Mouse (Mus musculus) C2C12 (cell line): ENCODE results near the gene Olfr764-ps1. TPM values are rescaled to one million over a fixed set of nuclear protein-coding genes. Genes with fewer than 3 reads are reported as not detected.
"Not testable (repeated sequence)": the region's sequence is repeated elsewhere in the genome, so short reads cannot be mapped to it uniquely, and the experiment has no call there.

ENCODE experiments used
- H3K27me3 ChIP-seq: one replicate; pipeline ENCODE4 v1.6.1; 2011; ENCODE audit not compliant: control insufficient read depth, insufficient read depth, insufficient read length
- H3K36me3 ChIP-seq: one replicate; pipeline ENCODE4 v1.6.1; 2011; ENCODE audit not compliant: control insufficient read depth, insufficient read depth
- H3K4me3 ChIP-seq: one replicate; pipeline ENCODE4 v1.5.1; 2011; ENCODE audit warnings: mild to moderate bottlenecking, control low read depth; ENCODE audit not compliant: poor library complexity, insufficient read depth, severe bottlenecking
- H3K79me2 ChIP-seq: one replicate; pipeline ENCODE4 v1.6.1; 2011; ENCODE audit not compliant: control insufficient read depth, insufficient read depth
- H3K79me3 ChIP-seq: one replicate; pipeline ENCODE4 v1.6.1; 2011; ENCODE audit warnings: low read depth, control low read depth
- H3ac ChIP-seq: one replicate; pipeline ENCODE3; 2011; ENCODE audit warnings: low read depth; ENCODE audit not compliant: control insufficient read depth, insufficient read length
- CEBPB ChIP-seq: IDR thresholded peaks from one replicate; pipeline ENCODE4 v1.6.1; 2011; ENCODE audit warnings: low read depth, mild to moderate bottlenecking, control low read depth, moderate library complexity
- CTCF ChIP-seq: IDR thresholded peaks from one replicate; pipeline ENCODE4 v1.5.1; 2011; ENCODE audit not compliant: control insufficient read depth, insufficient read depth, insufficient read length
- FOSL1 ChIP-seq: IDR thresholded peaks from one replicate; pipeline ENCODE4 v1.8.0; 2011; ENCODE audit warnings: mild to moderate bottlenecking, low read length; ENCODE audit not compliant: poor library complexity, insufficient read depth, severe bottlenecking
- MAX ChIP-seq: IDR thresholded peaks from one replicate; pipeline ENCODE4 v1.6.1; 2011; ENCODE audit warnings: mild to moderate bottlenecking, control low read depth
- MYOD1 ChIP-seq: IDR thresholded peaks from one replicate; pipeline ENCODE4 v1.6.1; 2011; ENCODE audit warnings: low read depth; ENCODE audit not compliant: control insufficient read depth, insufficient read length
- MYOG ChIP-seq: IDR thresholded peaks from one replicate; pipeline ENCODE4 v1.6.1; 2011; ENCODE audit not compliant: control insufficient read depth, insufficient read length; ENCODE audit errors: extremely low read depth
- USF1 ChIP-seq: IDR thresholded peaks from one replicate; pipeline ENCODE4 v1.6.1; 2011; ENCODE audit warnings: low read depth, mild to moderate bottlenecking, control low read depth, moderate library complexity
- polyA plus RNA-seq: library from polyadenylated mRNA; unstranded; fragments of >200 nt; fragmentation: generic; extraction: Trizol; gene quantifications from one replicate; pipeline ENCODE4 v1.2.1, GENCODE M21; 2012; ENCODE audit warnings: missing spikeins

Gene Olfr764-ps1
- polyA plus RNA-seq, 1 experiment: not detected

- H3K79me2 ChIP-seq: no peaks in the 10 kb centered on the region
- no peak for TF ChIP-seq MYOG
- no peak for TF ChIP-seq CEBPB
- TF ChIP-seq MYOD1: no peak
- TF ChIP-seq MAX: no peak
- TF ChIP-seq FOSL1: no peak
- no peak for TF ChIP-seq CTCF
- no peak for TF ChIP-seq USF1
- no peaks in the 10 kb centered on the region for H3K36me3 ChIP-seq
- H3K4me3 ChIP-seq: no peak overlapping the region
- H3ac ChIP-seq: no peak overlapping the region
- no peaks in the 10 kb centered on the region for H3K79me3 ChIP-seq
- no peaks in the 10 kb centered on the region for H3K27me3 ChIP-seq
Observed at GRCm38 (mm10) chr10:128995796-128996195, 43.9 kb downstream of the Olfr764-ps1 start.

GRCm38 (mm10) chr10:128990994-128991393 is 48.7 kb downstream of the Olfr764-ps1 start:
- Histone ChIP-seq H3K27me3 (no peaks in the 10 kb centered on the region), H3K36me3 (no peaks in the 10 kb centered on the region), H3K4me3 (no peak overlapping the region), H3ac (no peak overlapping the region), H3K79me3 (no peaks in the 10 kb centered on the region), H3K79me2 (no peaks in the 10 kb centered on the region)
- peak; percentile 16 for TF ChIP-seq MYOD1
- TF ChIP-seq CTCF: no peak

- not testable (repeated sequence) for H3ac ChIP-seq, H3K79me3 ChIP-seq, H3K36me3 ChIP-seq, H3K27me3 ChIP-seq, H3K79me2 ChIP-seq, H3K4me3 ChIP-seq
Observed at GRCm38 (mm10) chr10:128990129-128990850, 49.4 kb downstream of the Olfr764-ps1 start.

DNA sequence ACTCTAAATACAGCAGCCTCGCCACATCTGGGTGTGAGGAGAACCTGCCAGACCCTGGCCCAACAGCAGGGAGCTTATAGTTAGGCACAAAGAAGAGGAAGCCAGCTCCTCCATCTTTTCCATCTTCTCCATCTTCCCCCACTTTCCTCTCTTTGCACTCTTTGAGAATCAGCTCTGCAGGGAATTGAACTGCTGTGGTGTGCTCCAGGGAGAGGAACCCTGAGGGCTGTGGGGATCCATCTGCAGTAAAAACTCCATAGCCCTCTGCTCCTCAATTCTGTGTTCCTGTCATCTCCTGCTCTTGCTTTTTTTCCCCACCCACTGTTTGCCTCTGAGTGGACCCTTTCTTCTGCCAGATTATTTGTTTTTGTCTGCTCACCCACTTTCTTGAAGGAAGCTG is 50.6 kb downstream of the Olfr764-ps1 start, which contains the start of gene Olfr9:
Gene Olfr9 (plus strand): TSS at position 301 of the 400 bp plus-strand sequence.
- H3K79me2 ChIP-seq, H3ac ChIP-seq, H3K36me3 ChIP-seq, H3K79me3 ChIP-seq, H3K4me3 ChIP-seq, H3K27me3 ChIP-seq: not testable (repeated sequence)

Other genes starting within 250 kb of the Olfr764-ps1 start
- 1.7 TPM for gene Mmp19, start 249.0 kb downstream of the Olfr764-ps1 start, polyA plus RNA-seq
- gene Dnajc14, start 235.8 kb downstream of the Olfr764-ps1 start, polyA plus RNA-seq: 31.2 TPM
- 15.1 TPM for gene Tmem198b, start 235.5 kb downstream of the Olfr764-ps1 start, polyA plus RNA-seq
- gene Sarnp, start 222.6 kb downstream of the Olfr764-ps1 start, polyA plus RNA-seq: 56.6 TPM
- gene Ormdl2, start 218.3 kb downstream of the Olfr764-ps1 start, polyA plus RNA-seq: 41.1 TPM
- gene Gdf11, start 148.2 kb downstream of the Olfr764-ps1 start, polyA plus RNA-seq: 17.0 TPM
- gene Cd63, start 138.9 kb downstream of the Olfr764-ps1 start, polyA plus RNA-seq: 2,043 TPM
- 12.6 TPM for gene Rdh5, start 117.0 kb downstream of the Olfr764-ps1 start, polyA plus RNA-seq
- gene Bloc1s1, start 115.9 kb downstream of the Olfr764-ps1 start, polyA plus RNA-seq: 204 TPM
- 100 TPM for gene Itga7, start 106.1 kb downstream of the Olfr764-ps1 start, polyA plus RNA-seq
- gene Mettl7b, start 78.9 kb downstream of the Olfr764-ps1 start, polyA plus RNA-seq: not detected
- gene Olfr9, start 50.5 kb downstream of the Olfr764-ps1 start, polyA plus RNA-seq: not detected
- gene Olfr763, start 29.1 kb downstream of the Olfr764-ps1 start, polyA plus RNA-seq: not detected
- gene Olfr765, start 10.1 kb upstream of the Olfr764-ps1 start, polyA plus RNA-seq: not detected
- not detected for gene Olfr766-ps1, start 29.1 kb upstream of the Olfr764-ps1 start, polyA plus RNA-seq
- gene Olfr767, start 43.0 kb upstream of the Olfr764-ps1 start, polyA plus RNA-seq: not detected
- gene Olfr768, start 59.5 kb upstream of the Olfr764-ps1 start, polyA plus RNA-seq: not detected
- gene Olfr769, start 78.0 kb upstream of the Olfr764-ps1 start, polyA plus RNA-seq: not detected
- not detected for gene Olfr770, start 99.1 kb upstream of the Olfr764-ps1 start, polyA plus RNA-seq
- gene Olfr771, start 124.9 kb upstream of the Olfr764-ps1 start, polyA plus RNA-seq: not detected
- gene Olfr772, start 138.0 kb upstream of the Olfr764-ps1 start, polyA plus RNA-seq: not detected
- gene Olfr773, start 147.5 kb upstream of the Olfr764-ps1 start, polyA plus RNA-seq: not detected
- not detected for gene Olfr774, start 196.3 kb upstream of the Olfr764-ps1 start, polyA plus RNA-seq
- gene Olfr775, start 208.5 kb upstream of the Olfr764-ps1 start, polyA plus RNA-seq: not detected
- not detected for gene Olfr776, start 219.2 kb upstream of the Olfr764-ps1 start, polyA plus RNA-seq
- not detected for gene Olfr777, start 231.6 kb upstream of the Olfr764-ps1 start, polyA plus RNA-seq